Mouse (Mus musculus) gastrocnemius, postnatal 10 days (tissue): ENCODE results near the gene Vmn1r36. TPM values are rescaled to one million over a fixed set of nuclear protein-coding genes. Genes with fewer than 3 reads are reported as not detected.
"Not testable (repeated sequence)": the region's sequence is repeated elsewhere in the genome, so short reads cannot be mapped to it uniquely, and the experiment has no call there.

ENCODE experiments used
- DNase-seq: peaks from one replicate; pipeline ENCODE4 v3.0.0; 2021; ENCODE audit warnings: mixed read lengths
- long read RNA-seq, 2 experiments: library from polyadenylated mRNA; stranded (forward); transcript quantifications; one replicate each; pipeline ENCODE4 v2.0.0; 2021
- total RNA-seq, 2 experiments: library from RNA; stranded (reverse); gene quantifications; 2 replicates each; pipeline ENCODE4 v1.2.3; 2021

The Vmn1r36 gene
- total RNA-seq, result not detected
- long read RNA-seq, experiment 1, result 0 reads
- long read RNA-seq, experiment 2, result 0 reads

GRCm38 (mm10) chr6:66719068-66719467, at the start of gene Vmn1r36:
TSS of gene Vmn1r36 (minus strand) at chr6:66719168.
- not testable (repeated sequence) for DNase-seq

GRCm38 (mm10) chr6:66729082-66729481, 10.1 kb upstream of the Vmn1r36 start, which contains the start of gene Vmn1r37:
TSS of gene Vmn1r37 (plus strand) at chr6:66729382.
- DNase-seq, result not testable (repeated sequence)

- no peak for DNase-seq
Observed at GRCm38 (mm10) chr6:66713854-66714253, 5.1 kb downstream of the Vmn1r36 start.

- DNase-seq, result no peak
Observed at GRCm38 (mm10) chr6:66708901-66709300, 10.1 kb downstream of the Vmn1r36 start.

GRCm38 (mm10) chr6:66685806-66686205, 33.2 kb downstream of the Vmn1r36 start, which contains the start of gene Vmn1r35:
TSS of gene Vmn1r35 (minus strand) at chr6:66685906.
- DNase-seq, result no peak

Other genes with a start within 250 kb of the Vmn1r36 start
- gene Mad2l1, start 183.8 kb downstream of the Vmn1r36 start, total RNA-seq, result 1 to 10 TPM; 9.2 to 9.8 TPM
- not detected for gene Vmn1r32, start 159.1 kb downstream of the Vmn1r36 start, total RNA-seq
- gene Vmn1r33, start 100.9 kb downstream of the Vmn1r36 start, total RNA-seq, result not detected
- gene Vmn1r34, start 75.3 kb downstream of the Vmn1r36 start, total RNA-seq, result not detected
- gene Vmn1r35, start 33.3 kb downstream of the Vmn1r36 start, total RNA-seq, result not detected
- gene Vmn1r37, start 10.2 kb upstream of the Vmn1r36 start, total RNA-seq, result not detected
- gene Vmn1r38, start 63.5 kb upstream of the Vmn1r36 start, total RNA-seq, result not detected
- gene Vmn1r39, start 91.4 kb upstream of the Vmn1r36 start, total RNA-seq, result not detected
- gene Gng12, start 177.2 kb upstream of the Vmn1r36 start, total RNA-seq, result 10 to 100 TPM; 40.6 to 42.9 TPM